Mouse (Mus musculus) spleen, adult 2 months (tissue): ENCODE measurements around the gene Zfhx3.

Source experiments
- CTCF ChIP-seq: fragments of 200-500 bp; IDR thresholded peaks from 2 replicates; pipeline ENCODE4 v1.5.1; 2011; ENCODE audit warnings: mild to moderate bottlenecking, inconsistent platforms; ENCODE audit not compliant: insufficient read depth, insufficient read length, insufficient replicate concordance; ENCODE audit errors: extremely low read depth
- POLR2A ChIP-seq: fragments of 200-500 bp; IDR thresholded peaks from 2 replicates; pipeline ENCODE4 v1.6.1; 2011; ENCODE audit warnings: low read depth, low read length, inconsistent platforms

- TF ChIP-seq CTCF = no peak
- TF ChIP-seq POLR2A = no peak
These were observed 973.0 kb downstream of the Zfhx3 start for GRCm38 (mm10) chr8:108915425-108915824.
